Mouse (Mus musculus) thymus, adult 2 months (tissue): Measurements from ENCODE around the gene Ush2a. TPM values are rescaled to one million over a fixed set of nuclear protein-coding genes. Genes with fewer than 3 reads are reported as not detected.

ENCODE experiments used
- DNase-seq: peaks from one replicate; pipeline ENCODE4 v3.0.0; 2021
- H3K27ac ChIP-seq: fragments of 200-500 bp; 2 replicates; pipeline ENCODE4 v1.5.1; 2012; ENCODE audit warnings: low read length, control low read depth; ENCODE audit not compliant: control insufficient read depth, insufficient read depth
- H3K27me3 ChIP-seq: fragments of 200-500 bp; 2 replicates; pipeline ENCODE4 v1.6.1; 2012; ENCODE audit warnings: mild to moderate bottlenecking, low read length, moderate library complexity, mixed read lengths; ENCODE audit not compliant: control insufficient read depth, insufficient read depth
- H3K36me3 ChIP-seq: fragments of 200-500 bp; 2 replicates; pipeline ENCODE4 v1.6.1; 2012; ENCODE audit warnings: mild to moderate bottlenecking, low read length, moderate library complexity; ENCODE audit not compliant: control insufficient read depth, insufficient read depth
- H3K4me1 ChIP-seq: fragments of 200-500 bp; replicated peaks from 2 replicates; pipeline ENCODE4 v1.6.1; 2012; ENCODE audit warnings: low read length; ENCODE audit not compliant: control insufficient read depth, insufficient read depth
- H3K4me3 ChIP-seq: fragments of 200-500 bp; 2 replicates; pipeline ENCODE4 v1.5.1; 2012; ENCODE audit warnings: mild to moderate bottlenecking, low read length, control low read depth, moderate library complexity; ENCODE audit not compliant: control insufficient read depth, insufficient read depth
- CTCF ChIP-seq: fragments of 200-500 bp; IDR thresholded peaks from 2 replicates; pipeline ENCODE4 v1.5.1; 2012; ENCODE audit warnings: mild to moderate bottlenecking, control low read depth, low read length, moderate library complexity, borderline replicate concordance; ENCODE audit not compliant: control insufficient read depth, poor library complexity, insufficient read depth; ENCODE audit errors: extremely low read depth
- POLR2A ChIP-seq: fragments of 200-500 bp; IDR thresholded peaks from 2 replicates; pipeline ENCODE4 v1.6.1; 2012; ENCODE audit warnings: mild to moderate bottlenecking, low read length, control low read depth, moderate library complexity; ENCODE audit not compliant: control insufficient read depth, poor library complexity, insufficient read depth; ENCODE audit errors: extremely low read depth
- WGBS: fragments of 180-500 bp; shearing (Covaris S2); methylation state at CpG from one replicate; pipeline ENCODE4 v1.1.7; 2018; 5-methylcytosine and 5-hydroxymethylcytosine counted together
- polyA plus RNA-seq: library from polyadenylated mRNA; depleted of rRNA; stranded (reverse); fragments of >200 nt; gene quantifications from 2 replicates; pipeline ENCODE4 v1.2.3, GENCODE M21; 2012

Ush2a gene
- polyA plus RNA-seq, 1 experiment: 0.05 TPM

- no peaks in the 10 kb centered on the region for H3K27me3 ChIP-seq
- H3K36me3 ChIP-seq: no peaks in the 10 kb centered on the region
- H3K4me1 ChIP-seq: no peaks in the 10 kb centered on the region
- WGBS: 74% methylated on average over 10 of the region's 10 CpGs
- H3K27ac ChIP-seq: no peak overlapping the region
- no peak for TF ChIP-seq POLR2A
- no peak for TF ChIP-seq CTCF
- no peak for DNase-seq
- no peak overlapping the region for H3K4me3 ChIP-seq
Measured at GRCm38 (mm10) chr1:188904091-188904490, 642.3 kb downstream of the Ush2a start.

DNA sequence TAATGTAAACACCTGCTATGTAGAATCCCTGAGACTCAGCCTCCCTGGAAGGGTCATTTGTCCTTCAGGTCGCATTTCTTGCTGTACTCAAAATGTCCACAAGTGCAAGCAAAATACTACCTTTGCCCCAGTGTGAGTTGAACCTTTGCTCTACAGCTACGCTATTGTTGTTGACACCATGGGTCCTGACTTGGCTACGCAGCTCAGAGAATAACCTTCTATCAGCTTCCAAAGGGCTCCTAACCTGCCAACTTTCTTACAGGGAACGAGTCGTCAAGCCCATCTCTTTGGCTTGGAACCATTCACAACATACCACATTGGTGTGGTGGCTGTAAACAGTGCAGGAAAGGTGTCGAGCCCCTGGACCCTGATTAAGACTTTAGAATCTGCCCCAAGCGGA, 644.4 kb downstream of the Ush2a start:
- Histone ChIP-seq H3K27me3 (no peaks in the 10 kb centered on the region), H3K27ac (no peak overlapping the region), H3K4me1 (no peaks in the 10 kb centered on the region), H3K4me3 (no peak overlapping the region), H3K36me3 (no peaks in the 10 kb centered on the region)
- no peak for TF ChIP-seq POLR2A
- no peak for TF ChIP-seq CTCF
- WGBS: 93% methylated on average over 7 of the region's 7 CpGs
- DNase-seq: no peak

- no peak for DNase-seq
- Histone ChIP-seq H3K27me3 (no peaks in the 10 kb centered on the region), H3K36me3 (no peaks in the 10 kb centered on the region), H3K4me1 (no peaks in the 10 kb centered on the region), H3K4me3 (no peak overlapping the region), H3K27ac (no peak overlapping the region)
- TF ChIP-seq CTCF: no peak
- no peak for TF ChIP-seq POLR2A
- WGBS: 90% methylated on average over 11 of the region's 11 CpGs
Measured at GRCm38 (mm10) chr1:188910656-188911055, 648.8 kb downstream of the Ush2a start.

DNA sequence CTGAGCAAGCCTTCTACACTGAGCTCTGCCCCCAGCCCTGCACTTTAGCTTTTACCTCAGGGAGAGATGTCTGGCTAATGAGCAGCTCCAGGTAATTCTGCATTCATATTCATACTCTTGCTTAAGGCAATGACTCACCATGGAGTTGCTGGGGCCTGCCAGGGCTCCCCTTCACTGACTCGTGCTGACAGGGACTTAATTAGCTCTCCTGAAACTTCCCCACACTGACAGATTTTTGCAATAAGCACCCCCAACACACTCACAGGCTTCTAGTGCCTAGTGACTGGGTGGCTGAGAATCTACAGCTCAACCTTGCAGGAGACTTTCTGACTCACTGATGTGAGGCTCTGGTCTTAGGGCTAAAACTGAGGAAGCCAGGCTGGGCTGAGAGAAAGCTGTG, 658.1 kb downstream of the Ush2a start:
- no peak for TF ChIP-seq POLR2A
- no peak for TF ChIP-seq CTCF
- Histone ChIP-seq H3K4me3 (no peak overlapping the region), H3K36me3 (no peaks in the 10 kb centered on the region), H3K27me3 (no peaks in the 10 kb centered on the region), H3K27ac (no peak overlapping the region), H3K4me1 (no peaks in the 10 kb centered on the region)
- WGBS: 48% methylated on average over 1 of the region's 1 CpGs
- no peak for DNase-seq

- no peaks in the 10 kb centered on the region for H3K27me3 ChIP-seq
- H3K4me1 ChIP-seq: no peaks in the 10 kb centered on the region
- no peak overlapping the region for H3K27ac ChIP-seq
- WGBS: 80% methylated on average over 14 of the region's 14 CpGs
- no peaks in the 10 kb centered on the region for H3K36me3 ChIP-seq
- TF ChIP-seq POLR2A (no peak), CTCF (no peak)
- DNase-seq: no peak
- no peak overlapping the region for H3K4me3 ChIP-seq
Measured at GRCm38 (mm10) chr1:188937246-188937780, 675.5 kb downstream of the Ush2a start.

DNA sequence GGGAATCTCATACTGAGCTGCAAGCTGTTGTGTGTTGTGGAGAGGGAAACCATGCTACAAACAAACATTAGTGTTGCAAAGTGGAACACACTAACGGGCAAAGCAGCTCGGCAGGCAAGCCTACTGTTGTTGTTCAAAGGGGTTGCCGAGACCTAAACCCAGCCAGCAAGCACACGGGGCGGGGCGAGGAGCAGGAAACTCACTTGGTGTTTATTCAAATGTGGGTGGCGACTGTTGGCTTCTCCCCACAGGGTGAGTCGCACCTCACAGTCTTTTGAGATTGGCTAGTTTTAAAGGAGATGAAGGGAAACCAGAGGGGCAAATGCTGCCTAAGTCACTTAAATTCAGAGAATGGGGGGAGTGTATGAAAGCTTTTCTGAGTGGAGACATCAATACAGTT, 683.5 kb downstream of the Ush2a start:
- no peak for TF ChIP-seq POLR2A
- TF ChIP-seq CTCF: no peak
- WGBS: 24% methylated on average over 8 of the region's 8 CpGs
- Histone ChIP-seq H3K4me3 (no peak overlapping the region), H3K4me1 (no peaks in the 10 kb centered on the region), H3K27me3 (no peaks in the 10 kb centered on the region), H3K36me3 (no peaks in the 10 kb centered on the region), H3K27ac (no peak overlapping the region)
- DNase-seq: no peak

DNA sequence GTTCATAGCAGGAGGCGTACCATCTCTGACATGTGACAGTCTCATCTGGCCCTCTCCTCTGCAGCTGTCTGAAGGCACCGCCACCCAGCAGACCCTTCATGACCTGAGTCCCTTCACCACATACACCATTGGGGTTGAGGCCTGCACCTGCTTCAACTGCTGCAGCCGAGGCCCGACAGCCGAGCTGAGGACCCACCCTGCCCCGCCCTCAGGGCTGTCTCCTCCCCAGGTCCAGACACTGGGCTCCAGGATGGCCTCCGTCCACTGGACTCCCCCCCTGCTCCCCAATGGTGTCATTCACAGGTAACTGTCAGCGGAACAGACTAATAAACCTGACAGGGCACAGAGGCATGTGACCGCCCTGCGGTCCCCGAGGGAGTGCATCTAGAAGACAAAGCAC, 685.0 kb downstream of the Ush2a start:
- no peak overlapping the region for H3K4me3 ChIP-seq

More for the DNA sequence above, 685.0 kb downstream of the Ush2a start:
- no peak for DNase-seq
- Histone ChIP-seq H3K36me3 (no peaks in the 10 kb centered on the region), H3K27me3 (no peaks in the 10 kb centered on the region), H3K4me1 (no peaks in the 10 kb centered on the region), H3K27ac (no peak overlapping the region)
- 94% methylated on average over 11 of the region's 11 CpGs for WGBS
- TF ChIP-seq CTCF (no peak), POLR2A (no peak)
